Comparison of ENCODE assay signal across 15 mouse cellular contexts in genomic region chr3:121395588-121396295, GRCm38 (mm10). TPM values are rescaled to one million over a fixed set of nuclear protein-coding genes. Genes with fewer than 3 reads are reported as not detected.
A peak's percentile ranks its signal among the peaks of the same experiment; 100 is the strongest.
DNase-seq lines count a peak whose midpoint lies in the region; ATAC-seq lines count a peak whose summit lies in the region.
"Had no signal": no experiment of that assay in that cellular context is flagged by ENCODE, and none has a peak within 500 bp of the region (broad histone marks: within the 10 kb centered on the region; RNA-seq: fewer than 3 reads in every experiment).

No protein-coding gene starts in this region.

- peak; percentile 91 for ATAC-seq in lung, embryonic 16.5 days (ENCODE audit: low read depth)

- DNase-seq in cerebellum, postnatal 10 days, result peak; percentile 12 to 18
- no peak for DNase-seq in cerebellum, adult 9-11 months
- peak; percentile 44 for DNase-seq in 3134 (ENCODE audit: extremely low read depth, insufficient read length, low spot score)
- peak; percentile 68 to 77 for DNase-seq in heart, postnatal 10 days
- DNase-seq in gastrocnemius, postnatal 36 days, result no peak
- no peak for DNase-seq in midbrain, embryonic 10.5 days (ENCODE audit: low spot score)
- no peak for DNase-seq in thymus, postnatal 14 days
- DNase-seq: adrenal gland, postnatal 14 days; cerebellum, adult 11 months; right cerebral cortex, postnatal 25 days had no signal

- H3K4me3 ChIP-seq in lung, embryonic 16.5 days (ENCODE audit: low read length), result no peak overlapping the region
- H3K4me3 ChIP-seq in midbrain, embryonic 10.5 days, result no peak overlapping the region
- H3K4me3 ChIP-seq: limb, embryonic 15.5 days; megakaryocyte, embryonic 14.5 days; neural tube, embryonic 12.5 days had no signal

- H3K9me3 ChIP-seq in lung, embryonic 16.5 days (ENCODE audit: control insufficient read depth, low read length), result no peaks in the 10 kb centered on the region
- no peaks in the 10 kb centered on the region for H3K9me3 ChIP-seq in midbrain, embryonic 10.5 days (replicated peaks)
- H3K9me3 ChIP-seq: G1E; limb, embryonic 15.5 days; neural tube, embryonic 12.5 days had no signal

- WGBS in lung, embryonic 16.5 days, result 51% methylated on average over 16 of the region's 16 CpGs
- WGBS in midbrain, embryonic 10.5 days, result 90% methylated on average over 16 of the region's 16 CpGs

- no peak overlapping the region for H3K9ac ChIP-seq in lung, embryonic 16.5 days (ENCODE audit: low read length)
- H3K9ac ChIP-seq: limb, embryonic 15.5 days; neural tube, embryonic 12.5 days had no signal

- no peaks in the 10 kb centered on the region for H3K36me3 ChIP-seq in lung, embryonic 16.5 days (ENCODE audit: control insufficient read depth, insufficient read depth, low read length)
- no peaks in the 10 kb centered on the region for H3K36me3 ChIP-seq in midbrain, embryonic 10.5 days
- H3K36me3 ChIP-seq: G1E; limb, embryonic 15.5 days; neural tube, embryonic 12.5 days had no signal

- no peaks in the 10 kb centered on the region for H3K27me3 ChIP-seq in lung, embryonic 16.5 days (ENCODE audit: control insufficient read depth, insufficient read depth, low read depth, low read length)
- no peaks in the 10 kb centered on the region for H3K27me3 ChIP-seq in midbrain, embryonic 10.5 days (ENCODE audit: low read depth, poor library complexity, severe bottlenecking)
- H3K27me3 ChIP-seq: limb, embryonic 15.5 days; neural tube, embryonic 12.5 days had no signal

- intact Hi-C loops in heart, postnatal 10 days (cut with DNase I), result no loop called here
- intact Hi-C loops in gastrocnemius, postnatal 36 days (cut with DNase I), result no loop called here

- no peak overlapping the region for H3K27ac ChIP-seq in lung, embryonic 16.5 days (ENCODE audit: low read length)
- H3K27ac ChIP-seq in midbrain, embryonic 10.5 days (replicated peaks), result no peak overlapping the region
- H3K27ac ChIP-seq: limb, embryonic 15.5 days; neural tube, embryonic 12.5 days had no signal

- peaks cover 2% of the 10 kb centered on the region for H3K4me1 ChIP-seq in lung, embryonic 16.5 days (replicated peaks; ENCODE audit: control insufficient read depth, insufficient read depth, low read length)
- H3K4me1 ChIP-seq in midbrain, embryonic 10.5 days, result peaks cover 12% of the 10 kb centered on the region
- H3K4me1 ChIP-seq: megakaryocyte, embryonic 14.5 days had no signal

- no peak overlapping the region for H3K4me2 ChIP-seq in lung, embryonic 16.5 days (ENCODE audit: low read depth, low read length)
- H3K4me2 ChIP-seq: limb, embryonic 15.5 days; neural tube, embryonic 12.5 days had no signal

RNA-seq across cellular contexts. Expression of gene Cnn3, which starts 30.6 kb away (rescaled TPM):
- total RNA-seq in heart, postnatal 10 days (2021), result 100 to 1,000 TPM; 115 to 117 TPM
- 522 and 562 TPM in 2 replicates for polyA plus RNA-seq in lung, embryonic 16.5 days (2015; fragmentation: Nextera tagmentation; extraction: Ambion mirVana)
- total RNA-seq in gastrocnemius, postnatal 36 days (2021), result 10 to 100 TPM; 19.5 to 22.7 TPM
- 947 and 1,037 TPM in 2 replicates for polyA plus RNA-seq in midbrain, embryonic 10.5 days (2016; fragmentation: Nextera tagmentation; extraction: Ambion mirVana)
- polyA plus RNA-seq: G1E had no signal

Comparison
In these comparisons a context has a peak if more than half of its experiments do, and no peak if none do; other contexts are left out.
1. DNase-seq: peak in cerebellum, postnatal 10 days (2 of 2), 3134 (single experiment) and heart, postnatal 10 days (2 of 2); none in cerebellum, adult 9-11 months (single experiment), gastrocnemius, postnatal 36 days (0 of 2), midbrain, embryonic 10.5 days (single experiment) and thymus, postnatal 14 days (single experiment).
2. RNA of gene Cnn3, which starts 30.6 kb away (total RNA-seq): 115 to 117 TPM in heart, postnatal 10 days; 19.5 to 22.7 TPM in gastrocnemius, postnatal 36 days; every median in the first group is over 4 times any median in the second.